Mouse (Mus musculus) ES-Bruce4 (cell line): ENCODE results near the gene Marcksl1. TPM values are rescaled to one million over a fixed set of nuclear protein-coding genes. Genes with fewer than 3 reads are reported as not detected.

Source experiments
- H3K27ac ChIP-seq: 2 replicates; pipeline ENCODE4 v1.5.1; 2012; ENCODE audit warnings: low read length, inconsistent platforms; ENCODE audit not compliant: insufficient read depth
- H3K27me3 ChIP-seq: 2 replicates; pipeline ENCODE4 v1.6.1; 2012; ENCODE audit warnings: mild to moderate bottlenecking, low read length, inconsistent platforms; ENCODE audit not compliant: control insufficient read depth, poor library complexity, insufficient read depth, severe bottlenecking
- H3K36me3 ChIP-seq: 2 replicates; pipeline ENCODE4 v1.6.1; 2012; ENCODE audit warnings: inconsistent platforms, mild to moderate bottlenecking, low read length, moderate library complexity; ENCODE audit not compliant: control insufficient read depth, poor library complexity, insufficient read depth, severe bottlenecking
- H3K4me1 ChIP-seq: one replicate; pipeline ENCODE4 v1.8.1; 2011; ENCODE audit warnings: low read length; ENCODE audit not compliant: control insufficient read depth, insufficient read depth
- H3K4me3 ChIP-seq: 2 replicates; pipeline ENCODE4 v1.5.1; 2011; ENCODE audit warnings: low read depth, mild to moderate bottlenecking, low read length
- H3K9ac ChIP-seq: 2 replicates; pipeline ENCODE4 v1.6.1; 2012; ENCODE audit warnings: low read depth, mild to moderate bottlenecking, inconsistent platforms; ENCODE audit not compliant: poor library complexity, severe bottlenecking
- H3K9me3 ChIP-seq: replicated peaks from 2 replicates; pipeline ENCODE4 v1.6.1; 2012; ENCODE audit warnings: mild to moderate bottlenecking, low read length, inconsistent platforms; ENCODE audit not compliant: control insufficient read depth, poor library complexity, insufficient read depth, severe bottlenecking
- CTCF ChIP-seq: IDR thresholded peaks from one replicate; pipeline ENCODE4 v1.8.1; 2011; ENCODE audit warnings: low read depth, low read length
- EP300 ChIP-seq: IDR thresholded peaks from 2 replicates; pipeline ENCODE4 v1.6.1; 2011; ENCODE audit warnings: low read depth, low read length; ENCODE audit not compliant: insufficient read depth
- POLR2A ChIP-seq: IDR thresholded peaks from one replicate; pipeline ENCODE4 v1.8.1; 2011; ENCODE audit warnings: low read length; ENCODE audit not compliant: insufficient read depth
- polyA plus RNA-seq: library from polyadenylated mRNA; stranded (reverse); fragments of >200 nt; gene quantifications from 2 replicates; pipeline ENCODE4 v1.2.4, GENCODE M21; 2011; ENCODE audit warnings: low read depth; ENCODE audit not compliant: missing spikeins, insufficient read depth, insufficient read length

Marcksl1 gene
- polyA plus RNA-seq, 1 experiment: 379 TPM

GRCm38 (mm10) chr4:129507434-129508236, 5.7 kb upstream of the Marcksl1 start:
- H3K9ac ChIP-seq: no peak overlapping the region
- no peaks in the 10 kb centered on the region for H3K9me3 ChIP-seq
- TF ChIP-seq EP300 (no peak), CTCF (no peak), POLR2A (no peak)
- no peaks in the 10 kb centered on the region for H3K27me3 ChIP-seq
- H3K4me3 ChIP-seq: no peak overlapping the region
- H3K4me1 ChIP-seq: peaks cover 8% of the 10 kb centered on the region
- H3K36me3 ChIP-seq: no peaks in the 10 kb centered on the region
- H3K27ac ChIP-seq: no peak overlapping the region

GRCm38 (mm10) chr4:129508237-129508515, 5.2 kb upstream of the Marcksl1 start:
- Histone ChIP-seq H3K27me3 (no peaks in the 10 kb centered on the region), H3K4me3 (no peak overlapping the region), H3K36me3 (no peaks in the 10 kb centered on the region), H3K9ac (no peak overlapping the region), H3K9me3 (no peaks in the 10 kb centered on the region), H3K4me1 (peaks cover 8% of the 10 kb centered on the region), H3K27ac (no peak overlapping the region)
- TF ChIP-seq POLR2A (no peak), EP300 (no peak), CTCF (no peak)

GRCm38 (mm10) chr4:129508834-129509600, 4.4 kb upstream of the Marcksl1 start:
- Histone ChIP-seq H3K27me3 (no peaks in the 10 kb centered on the region), H3K27ac (no peak overlapping the region), H3K36me3 (no peaks in the 10 kb centered on the region), H3K9me3 (no peaks in the 10 kb centered on the region), H3K9ac (0 out of 2 replicates have a peak overlapping the region, but pooled peaks have one; percentile 5), H3K4me1 (peaks cover 8% of the 10 kb centered on the region), H3K4me3 (no peak overlapping the region)
- TF ChIP-seq POLR2A (no peak), CTCF (no peak), EP300 (no peak)

- TF ChIP-seq EP300 (no peak), POLR2A (no peak), CTCF (no peak)
- H3K9ac ChIP-seq: no peak overlapping the region
These were observed 3.7 kb upstream of the Marcksl1 start for GRCm38 (mm10) chr4:129509650-129510049.

GRCm38 (mm10) chr4:129510723-129511412, 2.5 kb upstream of the Marcksl1 start:
- Histone ChIP-seq H3K4me1 (peaks cover 4% of the 10 kb centered on the region), H3K27ac (no peak overlapping the region), H3K4me3 (no peak overlapping the region), H3K27me3 (no peaks in the 10 kb centered on the region), H3K9me3 (no peaks in the 10 kb centered on the region), H3K36me3 (peaks cover 7% of the 10 kb centered on the region; the same call in 1 of the 2 replicates), H3K9ac (no peak overlapping the region)
- TF ChIP-seq EP300: no peak

More at GRCm38 (mm10) chr4:129509650-129510049, 3.7 kb upstream of the Marcksl1 start:
- H3K27ac ChIP-seq: no peak overlapping the region
- no peak overlapping the region for H3K4me3 ChIP-seq
- no peaks in the 10 kb centered on the region for H3K9me3 ChIP-seq
- no peaks in the 10 kb centered on the region for H3K36me3 ChIP-seq
- H3K4me1 ChIP-seq: peaks cover 4% of the 10 kb centered on the region
- H3K27me3 ChIP-seq: no peaks in the 10 kb centered on the region

- H3K36me3 ChIP-seq: peaks cover 9% of the 10 kb centered on the region; the same call in 1 of the 2 replicates
- H3K27me3 ChIP-seq: no peaks in the 10 kb centered on the region
- H3K27ac ChIP-seq: no peak overlapping the region
- no peak overlapping the region for H3K9ac ChIP-seq
- peaks cover 4% of the 10 kb centered on the region for H3K4me1 ChIP-seq
- H3K4me3 ChIP-seq: no peak overlapping the region
- H3K9me3 ChIP-seq: no peaks in the 10 kb centered on the region
- TF ChIP-seq EP300 (no peak), CTCF (no peak), POLR2A (no peak)
These were observed 1.8 kb upstream of the Marcksl1 start for GRCm38 (mm10) chr4:129511413-129512096.
